Mouse (Mus musculus) right cerebral cortex, postnatal 25 days (tissue): ENCODE results near the gene Pax5.

ENCODE experiments used
- DNase-seq: peaks from one replicate; pipeline ENCODE4 v3.0.0; 2022

Pax5 gene

DNA sequence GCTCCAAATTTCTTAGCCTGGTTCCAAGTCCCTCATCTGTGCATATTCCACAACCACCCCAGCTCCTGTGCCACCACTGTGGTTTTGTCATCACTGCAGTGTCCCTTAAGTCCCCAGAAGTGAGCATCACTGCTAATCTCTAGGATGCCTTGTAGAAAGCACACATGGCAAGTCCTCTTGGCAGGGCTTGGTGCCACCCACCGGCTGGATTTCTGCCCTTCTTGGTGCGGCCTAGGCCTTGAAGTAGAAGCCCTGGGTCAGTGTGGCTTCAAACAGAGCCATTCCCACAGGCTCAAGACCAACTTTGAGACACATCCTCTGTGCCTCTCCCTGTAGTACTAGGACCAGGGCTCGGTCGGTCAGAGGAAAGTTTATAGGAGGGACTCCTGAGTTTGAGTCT lies 174.6 kb downstream of the Pax5 start:
- DNase-seq = no peak

DNA sequence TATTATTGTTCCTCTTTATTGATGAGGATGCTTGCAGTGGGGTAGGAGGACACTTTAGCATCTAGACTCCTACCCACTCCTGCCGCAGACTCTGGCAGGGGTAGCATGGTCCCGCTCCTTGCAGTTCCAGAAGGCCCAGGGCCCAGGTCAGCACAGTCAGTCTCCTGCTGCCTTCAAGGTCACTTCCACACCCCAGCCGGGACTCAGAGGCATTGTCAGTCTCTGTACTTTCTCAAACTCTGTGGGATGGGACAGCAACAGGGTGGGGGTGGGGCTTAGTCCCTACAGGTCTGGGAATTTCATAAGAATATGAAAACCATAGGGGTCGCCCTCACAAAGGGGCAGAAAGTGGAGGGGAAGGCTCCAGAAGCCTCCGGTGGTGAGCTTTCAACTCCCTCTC lies 177.0 kb downstream of the Pax5 start:
- no peak for DNase-seq

DNA sequence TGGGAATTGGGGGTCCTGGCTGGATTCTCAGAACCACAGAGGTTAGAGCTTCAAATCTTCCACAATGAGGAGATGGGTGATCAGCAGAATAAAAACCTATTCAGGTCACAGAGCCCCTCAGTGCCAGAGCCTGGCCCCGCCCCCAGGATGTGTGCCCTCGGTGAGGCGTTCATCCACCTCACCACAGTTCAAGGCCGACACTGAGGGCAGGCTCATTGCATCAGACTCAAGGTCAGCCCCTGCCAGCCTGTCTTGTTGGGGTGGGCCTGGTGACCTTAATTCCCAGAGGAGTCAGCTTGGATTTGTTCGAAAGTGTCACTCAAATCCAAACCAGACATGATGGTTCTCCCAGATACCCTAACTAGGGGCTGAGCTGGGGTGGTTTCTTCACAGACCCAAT lies 177.6 kb downstream of the Pax5 start:
- no peak for DNase-seq

DNA sequence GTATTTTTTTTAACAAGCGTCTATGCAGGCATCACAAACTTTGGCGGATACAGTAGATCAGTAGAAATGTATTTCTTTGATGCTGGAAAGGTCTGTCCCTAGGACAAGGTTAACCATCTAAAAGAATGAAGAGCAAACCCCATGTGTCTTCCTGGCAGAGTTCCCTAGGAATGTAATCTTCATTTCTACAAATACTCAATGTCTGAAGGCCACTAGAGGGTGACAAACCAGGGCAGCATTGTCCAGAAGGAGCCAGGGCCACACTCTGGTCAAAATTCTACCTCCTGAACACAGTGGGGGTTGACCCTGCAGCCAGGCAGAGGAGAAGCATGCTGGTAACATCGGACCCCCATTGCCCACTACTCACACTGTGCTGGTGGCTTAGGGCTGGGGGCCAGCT lies 185.0 kb downstream of the Pax5 start:
- no peak for DNase-seq

DNA sequence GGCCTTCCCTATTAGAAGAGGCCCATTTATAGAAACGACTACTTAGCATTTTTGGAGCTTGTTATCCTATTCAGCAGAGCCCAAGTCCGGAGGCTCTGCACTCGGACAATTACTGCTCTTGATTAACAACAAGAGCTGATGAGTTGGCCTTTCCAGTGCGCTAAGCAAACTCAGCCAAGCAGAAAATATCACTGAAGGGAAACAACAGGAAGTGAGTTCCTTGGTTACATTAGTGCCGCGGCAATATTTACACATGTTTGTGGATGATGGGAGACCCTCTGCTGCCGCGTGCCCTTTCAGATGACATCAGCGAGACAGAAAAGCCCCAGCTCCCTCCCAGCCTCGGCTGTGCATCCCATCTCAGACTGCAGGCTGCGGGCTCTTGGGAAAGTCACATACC lies 191.4 kb downstream of the Pax5 start:
- no peak for DNase-seq

DNA sequence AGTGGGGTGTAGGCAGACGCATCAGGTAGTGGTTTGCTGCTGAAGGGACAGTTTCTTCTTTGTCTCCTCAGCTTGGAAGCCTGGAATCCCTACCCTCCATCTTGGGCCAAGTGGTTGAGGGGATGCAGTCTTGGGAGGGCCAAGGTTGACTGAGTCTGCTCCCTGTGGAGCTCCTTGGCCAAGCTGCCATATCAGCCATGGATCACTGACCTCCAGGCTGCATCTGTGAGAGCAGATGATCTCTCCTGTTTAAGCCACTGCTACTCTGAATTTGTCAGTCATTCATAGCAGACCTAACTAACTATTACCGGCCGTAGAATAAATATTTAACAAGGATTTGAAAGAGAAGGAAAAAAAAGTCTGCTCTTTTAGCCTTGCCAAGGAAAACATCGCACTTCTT lies 196.3 kb downstream of the Pax5 start:
- no peak for DNase-seq

DNA sequence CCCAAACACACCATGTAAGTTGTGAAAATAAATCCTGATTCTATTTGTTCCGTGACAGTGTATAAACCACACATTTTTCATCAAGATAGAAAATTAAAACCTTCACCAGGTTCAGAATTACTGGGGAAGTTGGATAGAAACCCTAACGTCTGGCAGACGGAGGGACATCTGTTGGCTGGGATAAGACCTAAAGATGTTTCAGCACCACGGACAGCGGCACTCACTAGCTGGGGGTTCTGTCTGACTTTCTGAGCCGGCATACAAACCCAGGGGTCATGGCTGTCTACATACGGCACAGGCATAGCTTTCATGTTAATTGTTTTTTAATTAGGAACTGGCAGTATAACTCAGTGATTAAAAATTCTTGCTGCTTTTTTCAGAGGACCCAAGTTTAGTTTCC lies 198.6 kb downstream of the Pax5 start:
- no peak for DNase-seq

DNA sequence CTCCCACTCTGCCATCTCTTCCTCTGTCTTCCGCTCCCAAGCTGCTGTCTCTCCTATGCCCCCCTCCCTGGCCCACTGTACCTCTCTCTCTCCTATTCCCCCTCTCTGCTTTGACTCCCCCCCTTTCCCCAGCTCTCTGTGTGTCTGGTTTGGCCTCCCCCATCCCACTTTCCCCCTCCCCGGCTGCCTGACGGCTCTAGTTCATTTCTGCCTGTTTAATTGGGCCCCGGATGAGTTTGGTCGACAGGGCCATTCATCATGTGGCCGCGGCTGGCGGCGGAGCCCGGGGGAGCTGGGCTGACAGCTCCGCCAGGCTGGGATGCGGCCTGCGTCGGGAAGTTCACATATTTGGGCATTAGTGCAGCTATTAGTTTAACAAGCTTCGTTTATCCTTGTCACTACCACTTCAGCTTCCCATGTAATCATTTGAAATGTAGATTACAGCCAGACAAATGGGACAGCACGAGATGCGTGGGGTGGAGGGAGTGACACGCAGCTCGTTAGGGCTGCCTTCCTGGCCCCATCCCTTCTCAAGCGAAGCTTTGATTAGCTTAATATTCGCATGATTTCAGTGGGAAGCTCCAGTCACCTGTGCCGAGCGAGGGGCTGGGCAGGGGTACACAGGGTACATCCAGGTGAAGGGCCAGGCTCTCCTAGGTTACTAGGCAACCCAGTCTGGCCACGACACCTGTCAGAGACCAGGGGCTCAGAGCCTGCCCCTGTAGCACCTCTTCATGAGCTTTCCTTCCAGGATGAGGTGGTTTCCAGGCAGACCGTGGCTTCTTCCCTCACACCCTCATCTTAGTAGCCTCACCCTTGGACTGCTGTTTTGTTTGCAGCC lies 201.7 kb downstream of the Pax5 start:
- DNase-seq = no peak

DNA sequence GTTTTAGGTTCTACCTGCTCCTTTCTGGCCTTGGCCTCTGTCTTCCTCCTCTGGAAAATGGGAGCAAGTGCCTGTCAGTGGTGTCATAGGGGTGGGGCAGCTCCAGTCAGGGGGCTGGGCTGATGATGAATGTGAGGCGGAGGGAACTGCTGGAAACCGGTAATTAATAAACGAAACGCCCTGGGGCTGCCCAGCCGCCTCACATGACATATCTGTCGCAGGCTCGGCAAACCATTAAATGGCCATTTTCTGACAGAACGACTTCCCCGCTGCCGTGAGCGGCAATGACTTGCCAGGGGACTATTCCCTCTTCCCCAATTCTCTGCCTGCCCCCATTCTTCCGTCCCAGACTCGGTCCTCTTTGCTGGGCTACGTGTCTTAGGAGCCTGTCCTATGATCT lies 202.4 kb downstream of the Pax5 start:
- no peak for DNase-seq

DNA sequence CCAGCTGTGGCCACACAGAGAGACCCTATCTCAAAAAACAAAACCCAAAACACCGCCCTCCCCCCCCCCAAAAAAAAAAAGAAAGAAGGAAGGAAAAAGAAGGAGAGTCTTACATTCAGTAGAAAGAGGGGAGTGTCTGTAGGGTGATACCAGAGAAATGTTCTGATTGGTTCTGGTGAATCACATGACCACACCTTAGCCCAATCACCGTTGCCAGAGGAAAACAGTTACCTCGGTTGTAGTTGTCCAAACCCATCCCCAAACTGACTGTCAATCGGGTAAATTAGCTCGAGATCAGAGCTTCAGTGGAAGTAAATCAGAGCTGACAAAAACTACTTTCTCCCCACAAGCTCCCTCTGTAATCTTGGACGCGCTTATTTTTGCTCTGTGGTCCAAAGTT lies 205.3 kb downstream of the Pax5 start:
- DNase-seq = no peak

DNA sequence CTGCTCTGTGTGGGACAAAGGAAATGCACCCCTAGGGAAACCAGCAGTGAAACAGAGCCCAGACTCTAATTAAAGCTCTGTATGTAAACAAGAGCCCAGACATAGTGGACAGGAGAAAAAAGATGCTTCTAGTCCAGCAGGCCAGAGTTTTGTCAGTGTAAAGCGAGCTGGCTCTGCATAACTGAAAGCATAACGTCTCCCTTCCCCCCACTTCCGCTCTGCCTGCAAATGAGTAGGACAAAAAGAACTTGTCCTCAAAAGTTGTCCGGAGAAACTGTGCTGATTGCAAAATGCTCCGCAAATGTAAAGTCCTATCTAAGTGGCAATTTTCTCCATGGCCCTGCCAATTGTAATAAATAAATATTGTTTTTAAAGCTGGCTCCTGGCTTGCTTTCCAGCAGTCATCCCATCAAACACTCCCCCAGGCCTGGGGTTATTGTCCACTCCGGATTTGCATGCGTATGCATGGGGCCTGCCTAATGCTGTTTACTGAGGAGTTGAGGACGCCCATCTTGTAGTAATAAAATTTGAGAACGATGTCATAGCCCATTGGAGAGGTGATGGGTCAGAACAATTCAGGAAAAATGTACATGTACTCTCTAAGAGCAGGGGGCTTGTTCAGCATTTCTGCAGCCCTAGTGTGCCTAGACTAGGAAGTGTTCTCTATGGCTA lies 208.0 kb downstream of the Pax5 start:
- DNase-seq = no peak

DNA sequence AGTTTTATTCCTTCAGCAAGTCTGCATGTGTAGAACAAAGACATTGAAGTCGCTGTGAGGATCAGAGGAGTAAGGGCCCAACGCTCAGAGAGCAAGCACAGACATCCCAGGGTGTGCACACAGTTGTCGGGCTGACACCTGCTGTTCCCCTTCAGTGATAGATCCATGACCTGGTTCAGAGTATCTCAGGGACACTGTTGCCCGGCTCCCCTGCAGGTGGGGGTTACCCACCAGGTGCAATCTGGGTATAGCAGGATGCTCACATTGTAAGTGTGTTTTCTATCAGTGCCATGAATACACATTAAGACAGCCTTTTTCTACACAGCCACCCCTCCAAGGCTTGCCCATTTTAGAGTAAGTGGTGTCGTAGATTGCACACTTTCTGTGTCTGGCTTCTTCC lies 212.1 kb downstream of the Pax5 start:
- no peak for DNase-seq

DNA sequence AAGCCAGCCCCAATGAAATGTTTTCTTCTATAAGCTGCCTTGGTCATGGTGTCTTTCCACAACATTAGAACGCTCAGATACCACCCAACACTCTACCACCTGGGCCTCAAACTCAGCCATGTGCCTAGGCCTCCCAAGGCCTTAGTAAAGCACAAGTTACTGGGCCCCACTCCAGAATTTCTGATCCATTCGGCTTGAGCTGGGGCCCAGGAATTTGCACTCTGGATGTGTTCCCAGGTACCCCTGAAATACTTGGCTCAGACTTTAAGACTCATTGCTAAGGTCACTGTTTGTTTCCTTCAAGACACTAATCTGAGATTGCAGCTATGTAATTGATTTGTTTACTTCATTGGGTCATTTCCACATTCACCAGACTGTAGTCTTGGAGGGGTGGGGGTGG lies 214.5 kb downstream of the Pax5 start:
- no peak for DNase-seq

DNA sequence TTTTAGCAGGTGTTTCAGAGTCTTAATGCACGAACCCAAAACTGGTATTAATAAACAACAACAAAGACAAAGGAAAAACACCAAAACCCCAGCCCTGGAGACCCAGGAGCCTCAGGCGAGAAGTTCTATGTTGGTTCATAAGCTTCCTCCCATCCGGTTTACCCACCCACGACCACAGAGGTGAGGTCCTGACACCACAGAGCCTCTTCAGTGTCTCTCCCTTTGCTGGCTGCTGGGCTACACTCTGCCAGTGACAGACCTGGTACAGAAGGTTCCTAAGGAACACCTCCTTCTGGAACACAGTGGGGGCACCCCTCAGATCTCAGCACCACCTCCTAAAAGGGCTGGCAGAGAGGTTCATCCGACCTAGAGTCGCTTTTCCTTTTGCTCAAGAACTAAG lies 216.5 kb downstream of the Pax5 start:
- DNase-seq = no peak

DNA sequence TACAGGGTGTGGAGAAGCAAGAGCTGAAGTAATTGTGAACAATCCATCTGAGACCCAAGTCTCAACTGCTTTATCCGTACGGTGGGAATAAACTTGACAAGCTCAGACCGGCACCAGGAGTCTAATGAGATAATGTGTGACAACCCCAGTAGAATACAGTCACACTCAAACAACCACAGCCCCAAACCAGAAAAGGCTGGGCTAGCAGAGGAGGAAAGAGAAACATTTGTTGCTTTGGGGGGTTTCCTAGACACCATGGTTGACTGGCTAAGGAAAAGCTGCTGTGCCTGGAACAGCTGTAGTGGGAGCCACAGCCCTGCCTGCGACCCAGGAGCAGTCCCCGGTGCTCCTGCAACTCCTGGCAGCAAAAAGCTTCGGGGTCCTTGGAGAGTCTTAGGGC lies 219.4 kb downstream of the Pax5 start:
- DNase-seq = no peak

DNA sequence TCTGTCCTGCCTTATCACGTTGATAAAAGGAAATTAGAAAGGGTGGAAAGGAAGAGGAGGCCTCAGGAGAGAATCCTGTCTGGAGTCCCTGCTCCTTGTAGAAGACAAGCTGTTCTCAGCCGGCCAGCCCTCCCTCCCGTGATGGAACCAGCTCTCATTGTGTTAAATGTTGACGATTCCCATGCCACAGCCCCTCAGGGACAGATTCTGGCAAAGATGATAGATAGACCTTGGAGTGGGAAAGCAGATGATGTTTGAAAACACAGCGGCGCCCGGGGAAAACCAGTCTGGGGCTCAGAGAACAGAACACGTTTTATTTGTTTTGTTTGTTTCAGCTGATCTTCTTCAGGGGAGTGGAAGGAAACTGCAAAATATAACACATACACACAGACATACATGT lies 221.6 kb downstream of the Pax5 start:
- no peak for DNase-seq

DNA sequence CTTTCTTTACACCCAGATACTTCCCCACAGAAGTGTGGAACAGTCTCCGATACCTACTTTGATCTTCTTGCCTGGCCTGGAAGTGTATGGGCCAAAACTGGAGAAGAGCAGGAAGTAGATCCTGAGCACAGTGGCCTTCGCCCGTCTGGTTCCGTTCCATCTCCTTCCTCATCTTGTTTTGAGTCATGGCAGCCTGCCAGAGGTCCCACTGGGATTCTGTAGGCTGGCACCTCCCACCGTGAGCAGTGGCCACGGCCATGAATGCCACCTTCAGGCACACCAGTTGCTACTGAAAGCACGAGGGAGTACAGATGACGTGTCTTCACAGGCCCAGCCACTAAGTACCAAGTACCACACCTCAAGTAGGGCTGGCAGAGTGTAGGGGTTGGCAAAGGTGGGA lies 222.1 kb downstream of the Pax5 start:
- DNase-seq = no peak

DNA sequence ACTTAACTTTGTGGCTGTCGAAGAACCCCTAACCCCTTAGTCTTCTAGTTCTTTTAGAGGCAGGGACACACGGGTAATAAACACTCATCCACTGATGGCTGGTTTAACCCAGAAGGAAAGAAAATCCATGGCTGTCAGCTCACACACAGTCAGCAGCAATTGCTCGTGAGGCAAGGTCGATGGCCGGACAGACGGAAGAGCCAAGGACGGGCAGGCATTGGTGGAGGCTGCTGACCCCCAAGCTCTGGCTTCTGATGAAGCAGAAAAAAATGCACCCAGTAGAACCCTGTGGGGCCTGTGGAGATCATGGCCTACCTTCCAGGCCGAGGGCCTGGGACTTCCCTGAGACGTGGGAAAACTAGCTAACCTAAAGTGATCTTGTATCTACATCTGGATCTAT lies 227.4 kb downstream of the Pax5 start:
- DNase-seq = no peak

DNA sequence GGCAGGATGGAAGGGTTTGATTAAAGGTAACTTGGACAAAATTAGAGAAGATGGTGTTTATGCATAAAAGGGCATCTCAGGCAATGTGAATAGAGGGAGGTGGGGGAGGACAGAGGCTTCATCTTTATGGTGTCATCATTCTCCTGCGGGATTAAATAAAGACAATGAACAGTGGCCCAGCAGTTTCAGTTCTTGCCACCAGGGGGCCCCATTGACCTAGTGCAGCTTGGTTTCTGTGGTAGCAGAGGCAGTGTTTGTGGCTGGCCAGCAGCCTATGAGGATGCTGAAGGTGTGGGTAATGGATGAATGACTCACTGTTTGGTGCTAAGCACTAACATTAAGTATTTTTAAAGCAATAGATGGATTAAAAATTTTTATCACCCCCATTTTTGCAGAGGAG lies 230.5 kb downstream of the Pax5 start:
- DNase-seq = no peak
